Mouse (Mus musculus) erythroblast, adult 5-6 weeks (primary cell): ENCODE results near the gene Arhgap1. TPM values are rescaled to one million over a fixed set of nuclear protein-coding genes. Genes with fewer than 3 reads are reported as not detected.
A peak's percentile ranks its signal among the peaks of the same experiment; 100 is the strongest.

Source experiments
- ATAC-seq: replicated peaks from 2 replicates; pipeline ENCODE4 v1.8.0; 2016; ENCODE audit warnings: moderate number of reproducible peaks, mild to moderate bottlenecking, moderate TSS enrichment, inconsistent platforms; ENCODE audit not compliant: poor library complexity, low FRiP score, severe bottlenecking
- total RNA-seq, 2 experiments: library from RNA; stranded (forward) in 1 of 2; stranded (reverse) in 1 of 2; fragments of 150-400 nt in 1 of 2; fragments of 200-764, 138-1000 nt in 1 of 2; gene quantifications; 2 replicates each; pipeline versions ENCODE4 v1.2.3 to v1.2.4; 2015 to 2017; ENCODE audit warnings: low replicate concordance in 2 of 2

Arhgap1 gene
- total RNA-seq, 2 experiments from 2014 or later = 29.9 to 46.7 TPM

DNA sequence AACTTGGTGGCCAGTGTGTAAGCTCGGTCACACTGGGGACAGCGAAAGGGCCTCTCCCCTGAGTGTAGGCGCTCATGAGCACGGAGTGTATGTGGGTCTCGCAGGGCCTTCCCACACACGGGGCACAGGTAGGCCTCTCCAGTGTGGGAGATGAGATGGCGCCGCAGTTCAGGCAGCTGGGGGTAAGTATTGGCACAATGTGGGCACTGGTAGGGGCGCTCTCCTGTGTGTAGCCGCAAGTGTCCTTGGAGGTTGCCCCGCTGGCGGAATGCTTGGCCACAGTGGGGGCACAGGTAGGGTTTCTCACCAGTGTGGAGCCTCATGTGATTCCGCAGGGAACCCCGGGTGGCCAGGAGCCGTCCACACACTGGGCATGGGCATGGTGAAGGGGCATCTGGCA is 4.3 kb upstream of the Arhgap1 start:
- no peak for ATAC-seq

DNA sequence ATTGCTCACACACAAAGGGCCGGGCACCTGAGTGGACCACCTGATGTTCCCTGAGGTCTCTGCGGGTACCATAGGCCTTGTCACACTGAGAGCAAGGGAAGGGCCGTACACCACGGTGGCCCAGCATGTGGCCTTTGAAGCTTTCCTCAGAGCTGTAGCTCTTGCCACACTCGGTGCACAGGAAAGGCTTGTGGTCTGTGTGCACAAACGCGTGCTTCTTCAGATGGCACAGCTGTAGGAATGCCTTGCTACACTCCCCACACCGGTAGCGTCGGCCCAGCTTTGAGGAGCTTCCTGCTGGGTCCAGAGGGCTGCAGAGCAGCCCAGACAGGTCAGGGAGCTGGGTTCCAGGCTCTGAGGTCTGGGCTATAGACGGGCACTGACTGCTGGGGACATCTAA is 3.8 kb upstream of the Arhgap1 start:
- no peak for ATAC-seq

DNA sequence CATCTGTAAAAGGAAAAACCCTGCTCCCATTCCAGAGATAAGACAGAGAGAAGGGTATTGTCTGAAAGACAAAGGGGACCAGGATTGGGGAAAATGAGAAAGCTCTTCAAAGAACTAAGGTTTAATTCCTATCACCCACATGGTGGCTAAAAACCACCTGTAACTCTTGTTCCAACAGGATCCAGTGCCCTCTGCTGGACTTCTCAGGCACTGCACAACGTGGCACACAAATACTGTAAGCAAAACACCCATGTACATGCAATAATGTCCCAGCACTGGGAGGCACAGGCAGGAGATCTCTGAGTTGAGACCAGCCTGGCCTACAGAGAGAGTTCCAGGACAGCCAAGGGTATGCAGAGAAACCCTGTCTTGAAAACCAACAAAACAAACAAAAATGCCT is 2.9 kb upstream of the Arhgap1 start:
- ATAC-seq = no peak

DNA sequence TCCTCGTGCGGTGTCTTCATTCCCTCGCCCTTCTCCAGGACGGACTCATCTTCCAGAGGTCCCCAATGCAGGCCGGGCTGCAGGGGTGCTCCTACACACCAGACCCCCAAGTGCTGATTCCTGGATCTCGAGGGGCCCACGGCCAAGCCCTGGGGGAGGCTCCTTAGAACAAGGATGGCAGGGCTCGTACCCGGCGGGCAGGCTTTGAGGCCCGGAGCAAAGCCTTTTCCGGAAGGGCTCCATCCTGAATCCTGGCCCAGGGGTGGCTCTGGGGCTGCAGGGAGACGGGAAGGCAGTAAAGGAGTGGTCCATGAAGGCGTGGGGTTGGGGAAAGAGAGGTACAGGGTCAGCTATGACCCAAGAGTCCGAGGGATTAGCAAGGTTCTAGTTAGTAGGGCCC is 508 bp upstream of the Arhgap1 start:
- ATAC-seq = no peak

DNA sequence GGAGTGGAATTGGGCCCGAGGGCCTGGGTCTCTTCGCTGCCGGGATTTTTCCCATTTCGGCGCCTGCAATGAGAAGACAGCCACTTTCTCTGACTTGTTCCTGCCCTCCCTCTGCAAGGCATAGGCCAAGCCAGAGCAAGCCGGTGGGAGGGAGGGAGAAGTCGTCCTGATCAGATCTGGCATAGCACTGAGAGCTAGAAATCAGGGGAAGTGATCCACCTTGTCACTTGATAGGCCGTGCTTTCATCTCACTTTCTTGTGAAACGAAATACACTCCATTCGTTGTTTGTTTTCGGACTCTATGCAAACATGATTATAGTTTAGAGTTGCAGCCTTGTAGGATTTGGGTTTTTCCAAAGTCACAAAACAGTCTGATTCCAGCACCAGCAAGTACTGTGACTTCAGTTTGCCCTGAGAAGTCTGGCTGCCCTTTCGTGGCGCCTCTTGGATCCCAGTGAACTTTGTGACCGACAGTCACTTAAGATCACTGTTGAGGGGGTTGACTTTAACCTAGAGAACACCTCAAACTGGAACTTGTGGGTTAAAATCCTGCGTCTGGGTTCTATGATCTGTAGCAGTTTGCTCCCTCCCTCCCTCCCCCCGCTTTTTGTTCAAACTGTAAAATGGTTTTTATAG is 818 bp downstream of the Arhgap1 start:
- ATAC-seq = peak; percentile 17

DNA sequence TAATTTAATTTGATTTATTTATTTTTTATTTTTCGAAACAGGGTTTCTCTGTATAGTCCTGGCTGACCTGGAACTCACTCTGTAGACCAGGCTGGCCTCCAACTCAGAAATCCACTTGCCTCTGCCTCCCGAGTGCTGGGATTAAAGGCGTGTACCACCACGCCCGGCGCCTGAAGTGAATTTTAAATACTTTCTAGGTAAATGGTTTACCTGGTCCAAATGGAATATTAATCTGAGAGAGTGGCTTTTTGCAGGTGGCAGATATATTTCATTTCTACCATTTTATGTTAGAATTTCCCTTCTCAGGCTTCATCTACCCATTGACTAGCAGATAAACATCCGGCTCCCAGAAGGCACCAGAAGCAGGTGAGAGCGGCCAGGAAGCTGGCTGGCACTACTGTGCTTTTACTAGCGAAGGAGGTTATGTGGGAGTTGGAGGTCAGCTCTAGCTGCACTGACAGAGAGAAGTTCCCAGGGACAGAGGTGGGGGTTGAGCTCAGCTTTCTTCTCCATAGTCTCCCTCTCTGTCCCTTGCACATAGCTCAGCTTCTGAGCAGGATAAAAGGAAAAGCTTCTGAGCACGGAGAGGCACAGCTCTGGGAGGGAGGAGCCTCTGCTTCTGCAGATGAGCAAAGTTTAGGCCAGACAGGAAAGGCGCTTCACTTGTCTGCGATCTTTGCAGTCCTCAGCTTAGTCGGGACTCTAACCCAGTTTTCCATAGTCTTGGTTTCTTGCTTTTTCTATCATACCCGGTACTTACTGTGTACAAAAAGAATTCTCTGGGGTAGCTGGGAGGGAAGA is 2.0 kb downstream of the Arhgap1 start:
- ATAC-seq = no peak

DNA sequence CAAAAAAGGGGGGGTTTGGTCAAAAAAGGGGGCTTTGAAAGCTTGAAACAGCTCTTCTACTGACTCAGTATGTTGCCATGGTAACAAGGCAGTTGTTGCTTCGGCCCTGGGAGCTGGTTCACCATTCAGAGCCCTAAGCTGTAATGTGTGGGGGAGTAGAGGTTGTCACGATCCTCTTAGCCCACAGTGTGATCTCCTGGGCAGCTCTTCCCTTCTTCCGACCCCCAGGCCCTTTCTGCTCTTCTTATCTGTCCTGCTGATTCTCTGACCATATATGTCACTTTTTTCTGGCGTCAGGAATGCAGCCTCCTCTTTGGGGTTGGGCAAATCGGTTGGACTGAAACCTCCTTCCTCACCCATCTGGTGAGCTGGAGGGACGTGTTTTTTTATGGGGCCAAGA is 3.2 kb downstream of the Arhgap1 start:
- no peak for ATAC-seq

DNA sequence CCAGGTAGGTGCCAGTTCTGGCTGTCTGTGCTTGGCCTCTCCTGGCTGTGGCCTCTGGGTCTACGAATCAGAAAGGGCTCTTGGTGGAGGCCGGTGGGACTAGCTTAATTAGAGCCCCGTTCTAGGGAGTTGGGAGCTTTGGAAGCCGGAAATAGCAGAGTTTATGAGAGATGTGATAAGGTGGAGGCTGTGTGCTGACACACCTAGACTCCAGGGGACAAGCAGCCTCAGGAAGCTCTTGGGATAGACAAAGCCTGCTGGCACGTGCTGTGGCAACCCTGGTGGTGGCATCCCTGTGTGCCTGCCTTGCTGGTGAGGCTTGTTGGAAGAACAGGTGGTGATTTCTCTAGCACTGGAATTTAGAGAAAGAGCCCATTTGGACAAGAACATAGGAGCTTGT is 5.7 kb downstream of the Arhgap1 start:
- no peak for ATAC-seq

DNA sequence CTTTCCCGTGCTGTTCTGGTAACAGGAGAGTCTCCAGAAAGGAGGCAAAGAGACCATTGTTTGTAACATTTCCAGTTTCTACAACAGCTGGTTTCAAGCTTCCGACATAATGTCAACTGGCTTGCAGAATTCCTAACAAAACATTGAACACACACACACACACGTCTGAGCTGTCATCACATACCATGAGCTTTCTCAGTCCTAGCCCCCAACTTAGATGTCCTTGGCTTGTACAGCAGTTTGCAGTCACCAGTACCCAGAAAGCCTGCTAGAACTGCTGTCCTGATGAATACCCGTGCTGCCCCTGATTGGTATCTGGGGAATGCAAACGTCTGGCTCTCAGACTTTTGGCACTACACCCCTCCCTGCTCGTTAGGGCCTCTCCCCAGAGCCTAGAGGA is 6.2 kb downstream of the Arhgap1 start:
- ATAC-seq = no peak

DNA sequence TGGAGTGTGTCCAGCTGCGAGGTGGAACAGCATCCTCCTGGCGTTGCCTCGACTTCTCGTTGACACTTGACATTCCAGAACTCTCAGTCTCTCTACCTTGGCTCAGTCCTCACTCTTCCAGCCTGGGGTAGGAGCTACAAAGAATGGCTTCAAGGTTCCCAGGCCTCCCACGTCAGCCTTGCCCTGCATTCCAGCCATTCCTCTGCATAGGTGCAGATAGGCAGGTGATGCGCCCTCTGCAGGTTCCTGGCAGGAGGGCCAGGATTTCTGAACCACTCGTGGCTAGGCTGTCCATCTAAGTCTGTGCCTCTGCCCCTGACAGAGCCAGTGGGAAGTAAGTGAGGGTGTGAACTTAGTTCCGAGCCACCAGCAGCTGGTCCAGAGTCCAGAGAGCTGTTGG is 7.1 kb downstream of the Arhgap1 start:
- ATAC-seq = no peak; the same call in 1 of the 2 replicates

DNA sequence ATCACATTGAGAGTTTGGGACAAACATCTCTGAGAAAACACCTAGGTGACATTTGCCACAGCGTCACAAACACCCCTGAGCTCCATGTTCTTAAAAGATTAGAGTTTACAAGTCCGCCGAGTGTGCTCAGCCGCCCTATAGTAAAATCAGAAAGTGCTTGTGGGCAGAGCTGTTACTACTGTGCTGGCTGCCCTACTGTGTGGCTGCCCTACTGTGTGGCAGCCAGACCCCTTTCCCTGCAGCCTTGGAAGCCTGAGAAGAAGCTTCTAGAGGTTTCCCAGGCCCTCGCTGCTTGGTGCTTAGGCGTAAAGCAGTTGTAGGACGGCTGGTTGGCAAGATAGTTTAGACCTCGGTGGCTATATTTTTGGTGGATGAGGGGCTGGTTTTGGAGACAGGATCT is 10.0 kb downstream of the Arhgap1 start:
- no peak for ATAC-seq

DNA sequence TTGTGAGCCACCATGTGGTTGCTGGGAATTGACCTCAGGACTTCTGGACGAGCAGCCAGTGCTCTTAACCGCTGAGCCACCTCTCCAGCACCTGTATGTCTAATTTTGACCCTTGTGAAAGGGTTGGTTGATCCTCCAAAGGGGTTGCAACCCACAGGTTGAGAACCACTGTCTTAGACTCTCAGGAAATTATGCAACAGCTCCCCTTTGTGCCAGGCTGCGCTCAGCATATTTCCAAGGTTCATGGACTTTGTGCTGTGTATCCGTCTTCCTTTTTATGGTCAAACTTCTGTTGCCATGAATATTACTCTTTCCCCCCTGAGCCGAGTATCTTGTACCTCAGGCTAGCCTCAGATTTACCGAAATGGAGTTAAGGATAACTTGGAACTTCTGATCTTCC is 11.3 kb downstream of the Arhgap1 start:
- no peak for ATAC-seq

DNA sequence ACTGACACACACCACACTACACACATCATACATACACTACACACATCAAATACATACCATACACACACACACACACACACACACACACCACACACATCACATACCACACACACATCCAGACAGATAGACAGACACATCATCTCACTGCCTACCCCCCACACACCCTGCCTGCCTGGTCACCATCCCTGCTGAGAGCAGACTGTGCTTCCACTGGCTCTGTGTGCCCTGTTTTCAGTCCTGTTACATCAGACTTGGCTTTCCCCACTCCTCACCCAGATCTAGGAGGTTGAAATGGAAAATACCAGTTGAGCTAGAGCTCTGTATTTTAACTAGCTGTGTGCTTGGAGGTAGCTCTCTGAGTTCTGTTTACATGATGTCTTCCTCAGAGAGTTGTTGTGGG is 15.1 kb downstream of the Arhgap1 start:
- no peak for ATAC-seq

DNA sequence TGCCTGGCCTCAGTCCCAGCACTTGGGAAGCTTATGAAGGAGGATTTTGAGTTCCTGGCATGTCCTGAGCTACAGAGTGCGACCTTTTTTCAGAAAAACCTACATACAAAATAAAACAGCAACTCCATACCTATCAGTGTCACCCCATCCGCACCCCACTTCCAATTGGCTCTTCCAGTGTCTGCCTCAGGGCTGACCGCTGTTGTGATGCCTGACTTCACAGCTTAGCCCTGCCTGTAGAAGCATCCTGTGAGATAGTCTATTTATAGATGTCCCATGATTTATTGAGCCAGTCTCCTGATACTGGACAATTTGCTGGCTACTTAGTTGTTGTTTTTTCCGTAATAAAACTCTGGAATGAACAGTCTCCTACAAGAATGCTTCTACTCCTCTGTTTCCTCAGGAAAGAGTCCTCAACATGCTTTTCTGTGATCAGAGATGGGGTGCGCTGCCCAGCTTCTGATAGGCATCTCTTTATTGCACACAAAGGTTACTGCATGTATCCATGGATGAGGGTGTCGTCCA is 16.8 kb downstream of the Arhgap1 start:
- ATAC-seq = no peak

DNA sequence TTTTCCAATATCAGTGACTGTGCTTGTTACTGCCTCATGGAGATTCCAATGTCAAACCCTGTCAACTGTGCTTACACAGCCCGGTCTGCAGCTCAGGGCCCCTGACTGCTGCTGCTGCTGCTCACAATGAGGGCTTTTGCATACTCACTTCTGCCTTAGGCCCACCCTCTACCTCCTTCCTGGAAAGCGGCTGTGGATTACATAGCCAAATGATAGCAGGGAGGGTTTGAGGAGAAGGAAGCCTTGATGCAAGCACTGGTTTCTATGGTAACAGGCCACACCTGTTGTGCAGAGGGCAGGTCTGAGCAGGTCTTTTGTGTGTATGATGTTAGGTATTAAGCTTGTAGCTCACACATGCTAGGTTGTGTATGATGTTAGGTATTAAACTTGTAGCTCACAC is 18.1 kb downstream of the Arhgap1 start:
- no peak for ATAC-seq

DNA sequence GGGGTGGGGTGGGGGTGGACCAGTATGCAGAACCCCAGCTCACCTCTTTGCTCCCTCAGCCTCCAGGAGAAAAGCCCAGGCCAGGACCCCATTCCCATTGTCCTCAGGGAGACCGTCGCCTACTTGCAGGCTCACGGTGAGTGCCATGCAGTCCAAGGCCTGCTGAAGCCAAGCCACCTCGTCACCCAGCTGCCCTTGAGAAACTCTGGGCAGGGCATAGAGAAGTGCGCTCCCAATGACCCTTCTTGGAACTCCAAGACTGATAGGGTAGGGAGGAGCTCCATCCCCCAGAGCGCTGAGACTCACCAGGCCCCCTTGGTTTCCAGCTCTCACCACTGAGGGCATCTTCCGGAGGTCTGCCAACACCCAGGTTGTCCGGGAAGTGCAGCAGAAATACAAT is 19.7 kb downstream of the Arhgap1 start:
- no peak for ATAC-seq

DNA sequence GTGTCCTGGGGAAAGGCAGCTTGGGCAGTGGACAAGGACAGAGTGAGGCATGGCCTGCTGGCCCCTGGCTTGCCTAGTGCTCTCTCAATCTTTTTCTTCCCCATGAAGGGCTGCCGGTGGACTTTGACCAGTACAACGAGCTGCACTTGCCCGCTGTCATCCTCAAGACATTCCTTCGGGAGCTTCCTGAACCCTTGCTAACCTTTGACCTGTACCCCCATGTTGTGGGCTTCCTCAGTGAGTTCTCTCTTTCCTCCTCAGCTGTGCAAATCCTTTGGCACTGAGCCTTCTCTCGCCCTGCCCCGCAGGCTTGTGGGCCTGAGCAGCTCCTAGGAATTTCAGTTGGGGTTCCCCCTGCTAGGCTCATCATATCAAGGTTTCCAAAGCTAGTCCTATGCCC is 20.4 kb downstream of the Arhgap1 start:
- ATAC-seq = no peak

DNA sequence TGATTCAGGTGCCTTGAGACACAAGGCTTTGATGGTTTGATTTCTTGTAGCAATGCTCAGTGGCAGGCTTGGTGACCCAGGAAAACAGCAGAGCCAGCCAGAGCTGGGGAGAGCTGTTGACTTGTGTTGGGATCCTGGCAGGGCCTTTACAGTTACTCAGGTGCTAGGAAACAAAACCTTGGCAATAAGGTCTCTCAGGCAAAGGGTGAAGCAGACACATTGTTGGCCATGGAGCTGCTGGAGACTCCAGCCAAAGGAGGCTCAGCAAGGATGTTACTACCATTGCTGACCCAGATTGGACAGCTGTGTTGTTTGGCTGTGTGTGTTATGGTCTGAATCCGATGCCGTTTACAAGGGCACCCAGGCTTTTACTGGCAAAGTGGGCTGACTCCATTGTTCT is 23.9 kb downstream of the Arhgap1 start:
- ATAC-seq = no peak

DNA sequence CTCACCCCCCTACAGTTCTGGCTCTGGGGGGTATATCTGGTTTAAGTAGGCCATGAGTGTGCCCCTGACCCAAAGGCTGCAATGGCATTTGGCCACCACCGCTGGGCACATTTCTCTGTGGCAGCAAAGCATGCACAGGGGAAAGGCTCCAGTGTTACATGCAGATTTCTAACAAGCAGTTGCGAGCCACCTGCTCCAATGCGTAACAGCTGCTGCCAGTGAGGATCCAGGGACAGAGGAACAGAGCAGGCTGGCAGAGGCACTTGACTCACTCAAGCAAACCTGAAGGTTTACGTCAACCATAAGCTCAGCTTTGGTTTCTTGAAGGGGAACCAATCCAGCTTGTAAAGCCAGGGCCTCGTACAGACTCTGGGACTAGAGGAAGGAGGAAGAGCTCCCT is 25.2 kb downstream of the Arhgap1 start:
- no peak for ATAC-seq

DNA sequence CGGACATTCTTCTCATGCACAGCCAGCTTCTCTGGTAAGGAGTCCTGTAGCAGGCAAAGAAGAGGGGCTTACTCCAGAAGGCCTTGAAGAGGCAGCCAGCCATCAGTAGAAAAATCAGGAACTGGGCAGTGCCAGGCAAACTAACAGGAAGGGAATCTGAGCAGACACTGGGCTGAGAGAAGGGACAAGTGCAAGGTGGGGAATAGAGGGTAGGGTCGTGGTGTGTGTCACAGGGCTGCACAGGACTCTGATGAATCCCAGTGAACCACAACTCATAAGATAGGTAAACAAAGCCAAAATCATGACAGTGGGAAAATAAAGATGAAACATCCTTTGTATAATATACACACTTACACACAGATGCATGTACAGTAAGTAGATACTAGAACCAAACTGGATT is 26.8 kb downstream of the Arhgap1 start:
- ATAC-seq = no peak

DNA sequence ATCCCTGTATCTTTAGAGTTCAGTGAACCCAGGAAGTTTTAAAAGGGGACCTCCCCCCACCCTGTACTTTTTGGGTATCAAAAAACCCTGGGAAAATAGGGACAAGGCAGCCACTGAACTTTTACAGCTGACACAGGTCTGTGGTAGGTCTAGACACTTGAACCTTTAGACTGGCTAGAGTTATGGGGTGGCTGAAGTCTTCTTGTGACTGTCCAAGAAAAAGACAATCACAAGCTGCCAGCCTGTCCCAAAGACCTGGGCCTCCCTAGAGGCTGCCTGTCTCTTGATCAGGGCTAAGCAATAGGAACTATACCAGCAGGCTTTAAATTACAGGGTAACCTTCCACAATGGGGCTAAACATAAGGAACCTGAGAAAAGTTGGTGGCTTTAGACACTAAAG is 27.3 kb downstream of the Arhgap1 start:
- ATAC-seq = no peak

DNA sequence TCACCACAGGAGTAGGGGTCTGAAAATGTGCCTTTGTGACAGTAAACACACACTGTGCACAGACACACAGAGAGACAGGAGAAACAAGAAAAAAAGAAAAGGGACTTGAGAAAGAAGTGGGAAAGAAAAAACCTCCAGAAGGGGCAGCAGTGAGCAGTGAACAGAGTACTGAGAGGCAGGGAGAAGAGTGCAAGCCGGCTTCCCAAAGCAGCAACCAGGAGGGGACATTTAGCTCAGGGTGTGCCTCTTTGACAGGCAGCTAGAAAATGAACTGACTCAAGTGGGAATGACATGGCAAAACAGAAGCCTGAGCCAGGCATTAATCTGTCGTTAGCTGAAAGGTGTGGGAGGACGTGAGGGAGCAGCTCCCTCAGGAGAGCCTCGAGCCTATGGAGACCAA is 33.2 kb downstream of the Arhgap1 start:
- peak; percentile 60 for ATAC-seq
